Mouse (Mus musculus) leukemia stem cell, adult 10-12 weeks (primary cell): Measurements from ENCODE around the gene Ctps. TPM values are rescaled to one million over a fixed set of nuclear protein-coding genes. Genes with fewer than 3 reads are reported as not detected.

Source experiments
- polyA plus RNA-seq: library from polyadenylated mRNA; stranded (reverse); fragments of >175 nt; gene quantifications from 2 replicates; pipeline ENCODE4 v1.2.3, GENCODE M21; 2012; ENCODE audit warnings: low replicate concordance

Ctps gene
- polyA plus RNA-seq = 2.5 and 10.7 TPM in 2 replicates

GRCm38 (mm10) chr4:120569486-120570437 lies at the start of gene Ctps:
TSS of gene Ctps (minus strand) at chr4:120570276.

GRCm38 (mm10) chr4:120588445-120588844 lies 18.4 kb upstream of the Ctps start, which contains the start of gene Gm8439:
TSS of gene Gm8439 (plus strand) at chr4:120588745.

GRCm38 (mm10) chr4:120531986-120532385 lies 38.1 kb downstream of the Ctps start, which contains the start of gene Slfnl1:
TSS of gene Slfnl1 (plus strand) at chr4:120532231.

Other genes with a start within 250 kb of the Ctps start
- 7.2 and 39.8 TPM in 2 replicates for gene Scmh1, start 165.0 kb downstream of the Ctps start, polyA plus RNA-seq
- gene Slfnl1, start 38.0 kb downstream of the Ctps start, polyA plus RNA-seq = 0.16 and 0.35 TPM in 2 replicates
- not detected in 2 replicates for gene Gm8439, start 18.5 kb upstream of the Ctps start, polyA plus RNA-seq
- 774 and 832 TPM in 2 replicates for gene Cited4, start 96.3 kb upstream of the Ctps start, polyA plus RNA-seq
- gene Kcnq4, start 178.3 kb upstream of the Ctps start, polyA plus RNA-seq = 0.05 and 0.15 TPM in 2 replicates